In the genomic region with DNA sequence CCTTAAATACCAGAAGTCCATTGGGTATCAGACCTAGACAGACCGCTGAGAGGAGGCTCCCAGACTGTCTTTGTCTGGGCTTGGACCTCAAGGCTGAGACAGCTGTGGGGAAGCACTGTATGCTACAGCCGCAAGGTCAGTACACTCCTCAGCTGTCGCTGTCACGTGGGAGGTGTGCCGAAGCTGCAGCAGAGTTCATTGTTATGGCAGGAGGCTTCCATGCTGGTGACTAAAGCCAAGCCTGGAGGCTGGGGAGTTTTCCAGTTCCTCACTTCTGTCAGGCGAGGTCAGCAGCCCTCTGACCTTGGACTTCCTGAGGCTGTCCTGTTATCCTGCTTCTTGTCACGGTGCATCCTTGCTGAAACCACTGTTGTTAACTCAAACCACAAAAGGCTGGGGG, we compare ENCODE assay signal across 17 mouse cellular contexts. TPM values are rescaled to one million over a fixed set of nuclear protein-coding genes. Genes with fewer than 3 reads are reported as not detected.
A peak's percentile ranks its signal among the peaks of the same experiment; 100 is the strongest.
DNase-seq lines count a peak whose midpoint lies in the region; ATAC-seq and TF ChIP-seq lines count a peak whose summit lies in the region.
"Had no signal": no experiment of that assay in that cellular context is flagged by ENCODE, and none has a peak within 500 bp of the region (broad histone marks: within the 10 kb centered on the region; RNA-seq: fewer than 3 reads in every experiment).

No protein-coding gene starts in this region.

- H3K4me2 ChIP-seq in kidney, postnatal 0 days (ENCODE audit: low read length) = no peak overlapping the region
- no peak overlapping the region for H3K4me2 ChIP-seq in limb, embryonic 14.5 days (replicated peaks; ENCODE audit: low read depth, low read length, severe bottlenecking)
- H3K4me2 ChIP-seq in midbrain, postnatal 0 days (ENCODE audit: low read depth, low read length, poor library complexity, severe bottlenecking) = no peak overlapping the region
- H3K4me2 ChIP-seq: hindbrain, embryonic 15.5 days; kidney, embryonic 15.5 days; liver, embryonic 15.5 days; neural tube, embryonic 13.5 days had no signal

- no peak for ATAC-seq in kidney, postnatal 0 days (replicated peaks; ENCODE audit: low FRiP score, low read depth)
- ATAC-seq in limb, embryonic 14.5 days (ENCODE audit: low FRiP score, low read depth) = peak; percentile 83
- no peak for ATAC-seq in midbrain, postnatal 0 days (ENCODE audit: low FRiP score)
- ATAC-seq in cerebellum, adult (ENCODE audit: insufficient number of reproducible peaks, low FRiP score, low TSS enrichment) = no peak

- H3K4me1 ChIP-seq in heart, embryonic 10.5 days = peaks cover 34% of the 10 kb centered on the region
- peaks cover 4% of the 10 kb centered on the region; the same call in 1 of the 2 replicates for H3K4me1 ChIP-seq in kidney, postnatal 0 days (replicated peaks; ENCODE audit: insufficient read depth, low read length)
- peaks cover 7% of the 10 kb centered on the region; the same call in 1 of the 2 replicates for H3K4me1 ChIP-seq in limb, embryonic 14.5 days (ENCODE audit: control insufficient read depth, insufficient read depth, low read length)
- H3K4me1 ChIP-seq in midbrain, postnatal 0 days (ENCODE audit: insufficient read depth, low read length) = 0 out of 2 replicates have a peak, but pooled peaks cover 3% of the 10 kb centered on the region
- H3K4me1 ChIP-seq: liver, embryonic 15.5 days had no signal

- no peak overlapping the region for H3K27ac ChIP-seq in heart, embryonic 10.5 days
- H3K27ac ChIP-seq in kidney, postnatal 0 days = no peak overlapping the region
- H3K27ac ChIP-seq in limb, embryonic 14.5 days (replicated peaks; ENCODE audit: low read depth, low read length) = no peak overlapping the region
- H3K27ac ChIP-seq in midbrain, postnatal 0 days (ENCODE audit: low read depth, low read length) = no peak overlapping the region
- H3K27ac ChIP-seq: hindbrain, embryonic 15.5 days; kidney, embryonic 15.5 days; liver, embryonic 15.5 days; neural tube, embryonic 13.5 days had no signal

- H3K36me3 ChIP-seq in heart, embryonic 10.5 days = no peaks in the 10 kb centered on the region
- no peaks in the 10 kb centered on the region for H3K36me3 ChIP-seq in kidney, postnatal 0 days (ENCODE audit: insufficient read depth, low read length)
- no peaks in the 10 kb centered on the region for H3K36me3 ChIP-seq in limb, embryonic 14.5 days (ENCODE audit: control insufficient read depth, insufficient read depth, low read length)
- no peaks in the 10 kb centered on the region for H3K36me3 ChIP-seq in midbrain, postnatal 0 days (ENCODE audit: insufficient read depth, low read length)
- H3K36me3 ChIP-seq: G1E; hindbrain, embryonic 15.5 days; kidney, embryonic 15.5 days; liver, embryonic 15.5 days; neural tube, embryonic 13.5 days had no signal

- peak; percentile 86 for DNase-seq in heart, embryonic 10.5 days (ENCODE audit: low spot score)
- DNase-seq in heart, adult 18-20 months = no peak
- DNase-seq in kidney, postnatal 0 days (ENCODE audit: low spot score) = peak; percentile 14
- no peak for DNase-seq in kidney, adult 11 months
- DNase-seq in embryo, embryonic 10 days (ENCODE audit: low spot score) = peak; percentile 74
- peak; percentile 48 for DNase-seq in limb, embryonic 14.5 days (ENCODE audit: low spot score)
- no peak for DNase-seq in midbrain, postnatal 0 days (ENCODE audit: low spot score)
- DNase-seq: cerebellum, adult 11-12 months; gastrocnemius, postnatal 36 days; midbrain, embryonic 14.5 days; thymus, adult 18-20 months had no signal

- peaks cover 44% of the 10 kb centered on the region for H3K27me3 ChIP-seq in heart, embryonic 10.5 days (ENCODE audit: insufficient read depth, poor library complexity, severe bottlenecking)
- H3K27me3 ChIP-seq in kidney, postnatal 0 days (ENCODE audit: insufficient read depth, low read length) = peaks cover 29% of the 10 kb centered on the region
- H3K27me3 ChIP-seq in limb, embryonic 14.5 days (ENCODE audit: control insufficient read depth, insufficient read depth, low read length) = peaks cover 39% of the 10 kb centered on the region
- H3K27me3 ChIP-seq in midbrain, postnatal 0 days (ENCODE audit: insufficient read depth, low read length) = peaks cover 6% of the 10 kb centered on the region; the same call in 1 of the 2 replicates

- H3K9ac ChIP-seq in kidney, postnatal 0 days (ENCODE audit: low read depth, low read length) = no peak overlapping the region
- no peak overlapping the region for H3K9ac ChIP-seq in limb, embryonic 14.5 days (ENCODE audit: low read depth, low read length, severe bottlenecking)
- H3K9ac ChIP-seq in midbrain, postnatal 0 days (replicated peaks; ENCODE audit: low read length, poor library complexity, severe bottlenecking) = no peak overlapping the region
- H3K9ac ChIP-seq: hindbrain, embryonic 15.5 days; kidney, embryonic 15.5 days; liver, embryonic 15.5 days; neural tube, embryonic 13.5 days had no signal

- no peak overlapping the region for H3K4me3 ChIP-seq in heart, embryonic 10.5 days
- no peak overlapping the region for H3K4me3 ChIP-seq in kidney, postnatal 0 days (replicated peaks; ENCODE audit: low read depth, low read length)
- no peak overlapping the region for H3K4me3 ChIP-seq in limb, embryonic 14.5 days (replicated peaks; ENCODE audit: low read length)
- no peak overlapping the region for H3K4me3 ChIP-seq in midbrain, postnatal 0 days (ENCODE audit: low read depth, low read length)
- H3K4me3 ChIP-seq: hindbrain, embryonic 15.5 days; kidney, embryonic 15.5 days; liver, embryonic 15.5 days; neural tube, embryonic 13.5 days had no signal

- WGBS in heart, embryonic 10.5 days = 25% methylated on average over 7 of the region's 7 CpGs
- WGBS in kidney, postnatal 0 days = 21% methylated on average over 7 of the region's 7 CpGs
- WGBS in limb, embryonic 14.5 days = 43% methylated on average over 7 of the region's 7 CpGs
- 64% methylated on average over 7 of the region's 7 CpGs for WGBS in midbrain, postnatal 0 days

- H3K9me3 ChIP-seq in heart, embryonic 10.5 days = no peaks in the 10 kb centered on the region
- H3K9me3 ChIP-seq in kidney, postnatal 0 days (replicated peaks; ENCODE audit: low read length) = no peaks in the 10 kb centered on the region
- H3K9me3 ChIP-seq in limb, embryonic 14.5 days (ENCODE audit: control insufficient read depth, low read length) = no peaks in the 10 kb centered on the region
- no peaks in the 10 kb centered on the region for H3K9me3 ChIP-seq in midbrain, postnatal 0 days (ENCODE audit: low read length)
- H3K9me3 ChIP-seq: hindbrain, embryonic 15.5 days; kidney, embryonic 15.5 days; neural tube, embryonic 13.5 days had no signal

- TF ChIP-seq CTCF in kidney, postnatal 0 days (IDR thresholded peaks at IDR 0.05; ENCODE audit: low read depth) = no peak
- no peak for TF ChIP-seq CTCF in midbrain, postnatal 0 days (IDR thresholded peaks at IDR 0.05)

- TF ChIP-seq POLR2A in limb, embryonic 14.5 days (IDR thresholded peaks at IDR 0.05; ENCODE audit: borderline replicate concordance, extremely low read depth, insufficient read depth, insufficient read length) = no peak

RNA-seq across cellular contexts. Expression of gene Cbln4, which starts 2.7 kb away (rescaled TPM):
- 0.35 and 0.51 TPM in 2 replicates for polyA plus RNA-seq in heart, embryonic 10.5 days (2016; fragmentation: Nextera tagmentation; extraction: Ambion mirVana)
- total RNA-seq in heart, adult 18-20 months (2021) = not detected
- polyA plus RNA-seq in kidney, postnatal 0 days (2015; fragmentation: Nextera tagmentation; extraction: Ambion mirVana) = 3.4 and 4.1 TPM in 2 replicates
- polyA plus RNA-seq in limb, embryonic 14.5 days (2012; rRNA removed) = 2.1 TPM in 2 replicates
- 2.4 TPM in 2 replicates for polyA plus RNA-seq in limb, embryonic 14.5 days (2014; fragmentation: Nextera tagmentation; extraction: Ambion mirVana)
- total RNA-seq in midbrain, postnatal 0 days (2014; rRNA removed) = 34.4 and 35.7 TPM in 2 replicates
- polyA plus RNA-seq in midbrain, postnatal 0 days (2015; fragmentation: Nextera tagmentation; extraction: Ambion mirVana) = 46.7 and 48.3 TPM in 2 replicates
- total RNA-seq: gastrocnemius, postnatal 36 days had no signal
- polyA plus RNA-seq: G1E had no signal

Comparison
In these comparisons a context has a peak if more than half of its experiments do, and no peak if none do; other contexts are left out.
1. DNase-seq: peak in heart, embryonic 10.5 days (single experiment), kidney, postnatal 0 days (single experiment), embryo, embryonic 10 days (single experiment) and limb, embryonic 14.5 days (single experiment); none in heart, adult 18-20 months (0 of 2), kidney, adult 11 months (single experiment) and midbrain, postnatal 0 days (single experiment).